Mouse (Mus musculus) small intestine, adult 10 weeks (tissue): ENCODE data around the gene Rfpl4b. TPM values are rescaled to one million over a fixed set of nuclear protein-coding genes. Genes with fewer than 3 reads are reported as not detected.

Source experiments
- polyA plus RNA-seq: library from polyadenylated mRNA; stranded (reverse); fragments of 350-450 nt; fragmentation: Illumina TruSeq; extraction: RNeasy Lipid Tissue Mini Kit (QIAGEN cat#74804); gene quantifications from one replicate; pipeline ENCODE4 v1.2.3, GENCODE M21; 2014; ENCODE audit warnings: low replicate concordance

Rfpl4b gene
- polyA plus RNA-seq: not detected

GRCm38 (mm10) chr10:38821679-38822078, at the start of gene Rfpl4b:
Gene Rfpl4b (minus strand): TSS chr10:38821779.

Other genes starting within 250 kb of the Rfpl4b start
- 6.9 TPM for gene Lama4, start 143.7 kb upstream of the Rfpl4b start, polyA plus RNA-seq